Mouse (Mus musculus) mature B cell (primary cell): Measurements from ENCODE around the gene B3gnt2.

ENCODE experiments used
- in situ Hi-C: fragments of 300-500 bp; cut with MboI; formaldehyde crosslinking; loops from 2 replicates; pipeline ENCODE4 v1.14.3; 2019

Gene B3gnt2

DNA sequence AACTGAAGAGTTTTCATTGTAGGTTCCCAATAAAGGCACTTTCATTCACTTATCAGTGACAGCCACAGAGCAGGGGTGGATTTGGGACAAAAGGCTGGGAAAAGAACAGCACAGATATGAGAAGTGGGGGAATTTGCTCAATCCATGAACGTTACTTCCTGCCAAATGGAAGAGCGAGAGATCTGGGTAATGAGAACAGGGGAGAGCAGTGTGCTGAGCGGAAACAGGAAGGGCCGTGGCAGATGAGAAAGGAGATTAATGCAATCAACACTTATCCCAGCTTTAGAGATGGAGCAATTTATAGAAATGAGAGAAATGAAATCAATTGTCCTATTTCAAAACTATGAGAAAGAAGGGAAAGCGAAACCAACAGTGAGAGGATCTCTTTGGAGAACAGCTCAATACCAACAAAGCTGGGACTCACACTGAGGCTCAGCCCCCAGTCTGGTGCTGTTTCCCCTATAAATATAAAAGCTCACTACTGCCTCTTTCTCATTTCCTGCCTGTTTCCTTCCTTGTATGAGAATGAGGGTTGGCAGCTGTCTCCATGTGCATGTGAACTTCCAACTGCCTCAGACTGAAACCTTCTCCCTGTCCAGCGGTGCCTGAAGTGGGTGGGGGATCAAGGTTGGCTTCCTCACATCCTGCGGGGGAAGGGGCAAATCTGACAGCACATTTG, 11.0 kb upstream of the B3gnt2 start:
- in situ Hi-C loops = no loop called here

DNA sequence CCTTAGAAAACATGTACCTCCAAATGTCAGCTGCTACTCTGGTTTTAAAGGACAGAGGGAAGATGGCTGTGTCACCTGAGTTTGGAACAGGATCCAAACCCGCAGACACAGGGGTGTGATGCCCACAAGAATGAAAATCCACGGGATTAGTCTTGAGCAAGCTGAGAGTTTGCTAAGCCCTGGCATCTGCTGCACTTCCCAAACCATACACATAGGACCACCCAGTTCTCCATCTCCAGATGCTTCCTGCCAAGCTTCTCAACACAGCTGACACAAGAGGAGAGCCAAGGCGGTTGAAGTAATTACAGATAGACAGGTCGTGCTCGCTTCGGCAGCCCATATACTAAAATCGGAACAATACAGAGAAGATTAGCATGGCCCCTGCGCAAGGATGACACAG, 7.8 kb upstream of the B3gnt2 start:
- in situ Hi-C loops = no loop called here

DNA sequence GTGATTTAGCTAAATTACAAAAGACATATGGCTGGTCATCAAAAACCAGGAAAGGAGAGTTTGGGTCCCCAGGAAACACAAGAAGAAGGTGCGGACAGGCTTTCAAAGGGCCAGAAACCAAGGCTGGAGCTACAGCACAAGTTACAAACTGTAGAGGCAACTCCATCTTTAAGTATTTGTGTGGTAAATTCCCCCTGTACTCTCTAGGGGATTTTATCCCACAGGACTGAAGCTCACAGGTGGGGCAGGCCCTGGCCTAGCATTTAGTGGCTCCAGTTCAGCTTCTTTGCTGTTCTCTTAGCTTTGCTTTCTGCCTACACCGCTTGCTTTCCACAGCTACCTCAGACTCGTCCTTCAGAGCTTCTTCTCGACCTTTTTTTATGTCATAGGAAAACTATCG, 6.9 kb upstream of the B3gnt2 start:
- in situ Hi-C loops = no loop called here

DNA sequence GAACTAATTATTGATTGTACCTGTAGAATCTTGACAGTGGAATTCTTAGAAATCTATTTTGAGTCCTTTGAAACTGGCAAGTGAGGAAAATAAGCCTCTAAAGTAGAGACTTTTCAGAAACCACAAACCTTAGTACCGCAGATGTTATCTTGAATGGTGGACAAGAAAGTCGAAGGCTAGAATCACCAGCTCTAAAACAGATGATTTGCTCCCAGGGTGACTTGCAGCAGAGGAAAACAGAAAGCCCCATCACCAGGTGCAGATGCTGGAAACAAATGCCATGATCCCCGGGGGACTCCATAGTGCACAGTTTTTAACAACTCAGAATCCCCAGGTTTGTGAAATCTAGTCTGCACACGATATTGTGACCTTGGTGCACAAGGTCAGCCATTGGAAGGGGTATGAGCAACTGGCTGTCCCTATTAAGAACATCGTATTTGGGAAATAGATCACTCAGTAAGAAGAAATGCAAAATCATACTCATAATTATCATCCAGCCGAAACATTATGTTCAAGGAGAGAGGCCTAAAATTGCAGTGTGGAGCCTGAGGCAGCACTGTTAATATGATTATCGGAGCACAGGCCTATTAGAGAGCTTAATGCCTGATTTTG, 5.0 kb upstream of the B3gnt2 start:
- in situ Hi-C loops = no loop called here

DNA sequence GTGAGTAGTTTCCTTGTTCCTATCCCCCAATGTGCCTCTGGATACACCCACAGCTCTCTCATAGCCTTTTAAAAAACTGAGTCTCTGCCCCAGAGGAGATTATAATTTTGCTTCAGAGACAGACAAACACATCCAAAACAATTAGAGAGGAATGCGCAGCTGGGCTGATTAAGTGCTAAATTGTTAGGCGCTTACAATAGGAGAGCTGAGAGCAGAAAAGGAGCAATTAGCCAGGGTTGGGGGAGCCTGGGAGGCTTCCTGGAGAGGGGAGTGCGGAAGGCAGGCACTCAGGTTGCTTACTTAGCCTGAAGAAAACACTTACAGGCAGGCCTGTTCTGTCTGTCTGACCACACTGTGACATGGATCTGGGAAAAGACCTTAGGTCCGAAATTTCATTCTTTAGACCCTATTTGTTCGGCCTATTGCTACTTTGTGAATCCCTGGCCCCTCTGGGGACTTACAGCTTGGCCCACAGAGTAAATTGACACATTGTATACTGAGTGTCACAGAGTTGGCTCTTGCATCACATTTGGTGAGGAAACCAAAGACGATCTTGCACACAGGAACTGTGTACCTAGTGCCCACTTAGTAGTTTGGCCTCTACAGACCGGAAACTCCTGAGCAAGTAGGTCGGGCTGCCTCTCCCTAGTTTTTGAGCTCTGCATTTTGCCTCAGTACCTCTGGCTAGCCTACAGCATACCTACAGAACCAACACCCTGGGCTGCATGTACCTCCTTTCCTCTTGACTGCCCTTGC, 3.7 kb upstream of the B3gnt2 start:
- in situ Hi-C loops = no loop called here

DNA sequence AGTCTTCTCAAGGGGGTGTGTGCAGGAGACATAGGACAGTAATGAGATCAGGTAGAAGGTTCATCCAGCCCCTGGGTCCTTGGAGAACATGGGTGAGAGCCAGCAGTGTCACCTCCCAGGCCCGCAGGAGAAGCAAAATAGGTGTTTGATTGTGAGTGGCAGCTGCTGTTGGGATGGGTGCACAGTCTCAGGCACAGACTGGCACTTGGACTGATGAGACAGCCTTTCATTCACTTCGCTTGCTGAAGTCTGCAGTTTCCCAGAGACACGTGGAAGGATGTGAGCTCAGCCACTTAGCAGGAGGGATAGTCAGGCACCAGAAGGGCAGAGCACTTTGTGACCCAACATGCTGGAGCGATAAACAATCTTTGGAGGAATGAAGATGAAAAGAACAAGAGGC, 2.8 kb upstream of the B3gnt2 start:
- in situ Hi-C loops = no loop called here

DNA sequence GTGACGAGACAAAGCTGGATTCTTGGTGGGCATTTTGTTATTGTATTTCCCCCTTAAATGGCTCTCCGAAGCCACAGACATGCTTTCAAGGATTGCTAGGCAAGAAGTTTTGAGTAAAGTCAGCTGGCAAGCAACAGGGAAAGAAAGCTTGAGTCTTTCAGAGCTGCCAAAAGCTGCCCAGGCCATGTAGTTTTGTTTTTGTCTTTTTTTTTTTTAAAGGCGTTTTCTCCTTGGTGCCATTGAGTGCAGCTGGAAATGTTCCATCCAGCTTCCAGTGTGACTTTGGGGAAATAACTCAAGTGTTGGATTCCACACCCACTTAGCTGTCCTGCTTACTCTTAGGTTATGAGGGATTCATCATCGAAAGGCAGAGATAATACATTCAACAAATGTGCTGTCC, 554 bp upstream of the B3gnt2 start:
- in situ Hi-C loops = no loop called here

DNA sequence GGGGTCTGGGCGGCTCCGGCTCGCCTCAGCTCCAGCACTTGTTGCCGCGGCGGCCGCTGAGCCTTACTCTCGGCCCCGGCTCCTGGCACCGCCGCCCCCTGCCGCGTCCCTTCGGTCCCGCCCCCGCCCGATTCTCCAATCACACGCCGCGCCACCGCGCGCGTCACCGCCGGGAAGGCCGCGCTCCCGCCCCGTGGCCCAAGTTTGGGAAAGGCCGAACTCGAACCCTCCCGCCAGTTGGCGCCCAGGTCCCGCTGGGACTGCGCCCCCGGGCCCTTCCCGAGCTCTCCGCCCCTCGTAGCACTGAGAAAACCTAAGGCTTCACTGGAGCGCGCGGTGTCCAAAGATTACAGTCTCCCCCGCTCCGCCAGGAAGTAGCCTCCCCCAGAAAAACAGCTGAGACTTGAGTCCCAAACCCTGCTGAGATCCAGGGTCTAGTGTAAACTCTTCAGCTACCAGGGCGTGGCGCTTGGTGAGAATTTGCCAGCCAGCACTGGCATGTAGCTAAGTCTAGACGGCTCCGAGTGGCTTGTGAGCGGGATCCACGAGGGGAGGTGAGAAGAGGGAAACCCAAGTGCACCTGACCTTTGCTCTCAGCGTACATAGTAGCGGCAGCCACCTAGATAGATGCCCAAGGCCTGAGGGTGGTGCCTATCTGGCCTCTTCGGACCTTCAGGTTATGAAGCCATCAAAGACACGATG, 977 bp downstream of the B3gnt2 start:
- in situ Hi-C loops = no loop called here

DNA sequence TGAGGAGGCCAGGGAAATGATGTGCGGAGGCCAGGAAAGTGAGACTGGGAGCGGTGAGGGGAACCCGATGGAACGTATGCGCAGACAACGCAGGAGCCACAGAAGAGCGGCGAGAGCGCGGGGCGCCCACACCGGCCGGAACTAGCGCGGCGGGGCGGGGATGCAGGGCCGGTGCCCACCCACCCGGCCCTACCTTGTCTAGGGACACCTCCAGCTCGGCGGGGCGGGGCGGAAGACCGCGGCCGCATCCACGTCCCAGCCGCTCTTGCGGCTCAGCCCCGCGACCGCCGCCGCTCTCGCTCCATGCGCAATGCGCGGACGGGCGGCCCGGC, 1.5 kb downstream of the B3gnt2 start:
- in situ Hi-C loops = no loop called here

DNA sequence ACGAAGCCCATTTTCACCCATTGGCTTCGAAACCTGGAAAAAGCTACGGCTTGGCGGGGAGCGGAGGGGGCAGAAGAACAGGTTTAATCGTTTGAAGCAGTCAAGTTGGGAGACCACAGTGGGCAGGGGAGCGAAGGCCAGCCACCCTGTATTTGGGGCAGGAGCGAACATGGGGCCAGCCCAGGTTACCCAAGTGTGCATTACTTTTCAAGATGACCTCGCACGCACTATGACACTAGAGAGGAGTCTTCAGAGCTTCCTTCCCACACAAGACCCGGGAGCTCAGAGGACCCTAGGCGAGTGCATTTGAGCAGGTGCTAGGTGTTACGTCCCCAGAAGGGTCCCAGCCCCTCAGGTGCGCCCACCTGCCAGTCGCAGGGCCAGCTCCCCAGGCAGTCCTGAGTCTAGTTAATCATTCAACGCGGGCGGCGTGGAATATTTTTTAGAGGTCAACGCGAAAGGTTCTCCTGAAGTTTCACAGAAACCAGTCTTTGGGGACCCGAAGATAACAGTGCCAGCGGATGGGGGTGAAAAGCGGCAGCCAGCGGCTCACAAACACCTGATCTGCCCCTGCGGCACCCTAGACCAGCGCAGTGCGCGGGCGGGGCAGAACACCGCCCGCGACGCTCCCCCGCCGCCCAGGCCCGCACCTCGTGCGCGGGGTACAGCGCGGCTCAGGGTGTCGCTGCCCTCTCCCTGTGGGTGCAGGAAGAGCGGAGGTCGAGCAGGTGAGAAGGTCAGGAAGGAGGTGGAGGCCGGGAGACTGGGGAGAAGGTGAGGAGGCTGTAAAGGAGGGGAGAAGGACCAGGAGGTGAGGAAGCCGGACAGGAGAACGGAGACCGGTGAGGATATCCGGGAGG, 2.1 kb downstream of the B3gnt2 start:
- in situ Hi-C loops = no loop called here

DNA sequence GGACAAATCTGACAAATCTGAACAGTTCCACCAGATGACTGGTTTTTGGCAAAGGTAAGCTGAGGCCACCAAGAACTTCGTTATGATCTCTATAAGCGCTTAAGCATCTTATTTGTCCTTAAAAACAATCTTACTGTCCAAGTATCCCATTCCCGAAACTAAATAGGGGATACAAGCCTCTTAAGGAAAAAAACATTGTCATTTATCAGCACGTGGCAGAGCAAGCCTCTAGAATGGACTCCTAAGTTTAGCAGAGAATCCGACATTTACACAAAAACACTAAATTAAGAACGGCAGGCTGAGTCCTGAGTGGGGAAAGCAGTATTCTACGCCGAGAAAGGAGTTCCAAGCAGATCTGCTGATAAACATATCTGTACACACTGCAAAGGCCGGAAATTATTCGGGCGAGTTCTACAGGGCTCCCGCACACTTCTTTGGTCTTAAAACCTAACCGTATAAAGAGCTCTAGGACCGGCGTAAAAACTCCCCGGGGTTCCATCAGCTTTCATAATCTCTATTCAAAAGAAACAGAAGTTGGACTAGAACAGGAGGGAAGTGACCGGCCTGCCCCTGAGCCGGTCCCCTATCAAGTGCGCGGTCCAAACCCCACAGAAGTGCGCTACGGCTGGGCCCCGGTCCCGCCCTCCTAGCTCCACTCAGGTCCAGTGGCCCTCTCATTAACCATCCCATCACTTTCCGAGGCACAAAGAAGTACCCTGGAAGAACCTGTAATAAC, 2.9 kb downstream of the B3gnt2 start:
- in situ Hi-C loops = no loop called here

DNA sequence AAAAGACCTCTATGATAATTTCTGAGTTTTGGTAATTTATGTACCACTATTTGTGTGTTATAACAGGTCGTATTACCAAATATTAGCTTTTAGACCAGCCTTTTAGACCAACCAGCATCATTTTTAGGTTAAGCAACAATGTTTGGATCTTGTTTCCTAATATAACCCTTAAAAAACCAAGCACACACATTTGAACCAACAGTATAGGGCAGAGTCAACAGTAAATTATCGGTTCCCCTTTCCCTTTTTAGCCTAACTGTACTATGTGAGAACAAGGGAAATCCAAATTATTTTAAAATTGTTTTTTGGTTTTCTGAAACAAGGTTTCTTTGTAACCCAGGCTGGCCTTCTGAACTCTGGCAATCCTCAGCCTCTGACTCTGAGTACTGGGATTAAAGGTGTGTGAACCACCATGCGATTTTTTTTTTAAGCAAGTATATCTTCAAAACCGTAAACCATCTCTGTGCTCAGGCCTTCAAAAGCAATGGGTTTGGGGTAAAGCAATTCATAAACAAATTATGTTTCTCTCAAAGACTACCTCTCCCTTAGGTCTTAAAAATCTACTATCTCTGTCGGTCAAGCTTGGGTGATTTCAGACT, 3.6 kb downstream of the B3gnt2 start:
- in situ Hi-C loops = no loop called here

DNA sequence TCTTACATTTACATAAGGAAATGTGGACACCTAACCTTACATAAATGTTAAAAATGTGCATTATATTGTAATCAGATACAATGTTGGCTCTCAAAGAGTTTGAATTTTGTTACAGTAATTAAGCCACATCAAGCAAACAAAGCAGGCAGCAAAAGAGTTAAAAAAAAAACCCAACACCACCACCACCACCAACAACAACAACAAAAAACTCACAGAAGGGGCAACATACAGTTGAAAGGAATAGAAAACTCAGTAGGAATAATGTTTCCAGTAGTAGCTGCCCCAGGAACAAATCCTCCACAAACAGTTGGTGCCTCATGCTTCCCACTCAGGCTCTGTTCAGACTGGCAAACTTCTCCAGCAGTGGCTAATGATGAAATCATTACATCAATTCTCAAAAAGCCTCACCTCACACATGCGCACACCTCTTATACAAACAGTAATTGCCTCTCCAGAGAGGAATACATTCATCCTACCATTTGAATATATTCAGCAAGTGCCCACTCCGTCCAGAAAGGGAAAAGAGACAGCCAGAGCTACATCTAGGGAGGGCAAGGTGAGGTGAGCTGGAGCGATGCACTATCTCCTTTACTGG, 4.3 kb downstream of the B3gnt2 start:
- in situ Hi-C loops = no loop called here

DNA sequence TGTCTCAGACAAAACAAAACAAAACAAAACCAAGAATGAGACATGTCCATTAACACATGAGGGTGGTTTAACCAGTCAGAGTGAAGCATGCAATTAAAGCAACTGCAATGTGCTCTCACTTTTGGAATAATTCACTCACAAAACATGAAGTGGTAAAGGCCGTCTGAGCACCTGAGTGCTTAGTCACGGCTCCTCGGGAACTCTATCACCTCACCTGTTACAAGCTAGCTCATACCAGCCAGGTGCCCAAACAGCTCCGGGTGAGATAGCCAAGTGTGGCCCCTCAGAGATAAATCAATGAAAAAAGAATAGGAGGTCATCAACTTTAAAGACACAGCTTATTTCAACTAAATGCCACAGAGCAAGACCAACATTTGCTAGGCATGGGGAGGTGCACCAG, 6.2 kb downstream of the B3gnt2 start:
- in situ Hi-C loops = no loop called here

DNA sequence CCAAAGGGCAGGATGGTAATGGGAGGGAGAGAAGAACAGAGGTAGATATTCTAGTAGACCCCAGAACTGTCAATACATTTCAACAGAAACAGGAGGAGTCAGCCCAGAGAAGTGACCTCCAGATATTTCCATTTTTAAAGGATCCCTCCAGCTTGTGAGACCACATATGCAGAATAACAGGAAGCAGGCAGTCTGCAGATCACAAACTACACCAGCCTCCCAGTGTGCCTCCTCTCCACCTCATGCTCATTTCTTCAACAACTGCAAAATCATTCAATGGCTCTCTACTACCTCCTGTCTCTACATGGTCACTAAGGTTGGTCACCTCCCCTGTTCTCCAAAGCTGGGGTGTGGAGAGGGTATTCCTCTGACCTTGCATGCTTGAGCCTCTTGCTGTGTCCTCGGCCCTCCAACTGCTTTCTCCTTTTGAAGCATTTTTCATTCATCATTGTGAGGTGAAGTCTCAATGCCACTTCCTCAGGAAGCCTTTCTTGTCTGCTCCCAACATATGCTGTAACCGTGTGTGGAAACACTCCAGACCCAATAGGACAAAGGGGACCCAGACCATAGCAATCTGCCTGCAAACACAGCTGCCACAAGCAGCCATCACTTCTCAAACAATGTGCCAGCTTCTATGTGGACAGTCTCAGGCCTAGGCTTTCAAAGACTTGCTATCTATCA, 7.1 kb downstream of the B3gnt2 start:
- in situ Hi-C loops = no loop called here

DNA sequence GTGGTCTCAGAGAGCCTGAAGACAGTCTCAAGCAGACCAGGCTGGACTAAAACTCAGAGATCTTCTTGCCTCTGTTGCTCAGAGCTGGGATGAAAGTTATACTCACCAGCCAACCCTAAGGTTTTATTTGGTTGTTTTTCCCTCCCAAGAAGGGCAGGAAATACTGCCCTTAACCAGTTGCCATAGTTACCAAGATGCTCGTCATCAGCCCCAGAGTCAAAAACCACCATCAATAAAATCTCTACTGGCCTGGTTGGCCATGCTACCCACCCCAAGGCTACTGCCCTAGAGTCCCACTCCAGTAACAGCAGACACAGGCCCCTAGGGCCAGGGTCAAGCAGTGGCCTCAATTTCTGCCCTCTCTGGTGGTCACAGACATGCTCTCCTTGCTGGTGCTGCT, 8.3 kb downstream of the B3gnt2 start:
- in situ Hi-C loops = no loop called here

DNA sequence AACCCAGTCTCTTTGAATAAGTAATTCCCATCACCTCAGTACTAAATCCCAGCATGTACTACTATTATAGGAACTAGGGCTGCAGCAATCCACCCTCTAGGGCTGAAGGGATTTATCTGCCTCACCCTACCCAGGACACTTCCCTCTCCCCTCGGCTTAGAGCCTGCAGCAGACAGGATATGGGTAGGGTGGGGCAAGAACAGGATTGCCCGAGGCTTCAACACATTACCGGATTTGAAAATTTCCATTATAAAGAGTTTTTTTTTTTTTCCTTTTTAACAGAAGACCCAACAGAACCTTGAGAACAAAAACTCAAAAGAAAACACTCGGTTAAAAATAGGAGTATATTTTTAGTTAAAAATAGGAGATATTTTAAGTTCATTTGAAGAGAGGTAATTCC, 9.3 kb downstream of the B3gnt2 start:
- in situ Hi-C loops = no loop called here

DNA sequence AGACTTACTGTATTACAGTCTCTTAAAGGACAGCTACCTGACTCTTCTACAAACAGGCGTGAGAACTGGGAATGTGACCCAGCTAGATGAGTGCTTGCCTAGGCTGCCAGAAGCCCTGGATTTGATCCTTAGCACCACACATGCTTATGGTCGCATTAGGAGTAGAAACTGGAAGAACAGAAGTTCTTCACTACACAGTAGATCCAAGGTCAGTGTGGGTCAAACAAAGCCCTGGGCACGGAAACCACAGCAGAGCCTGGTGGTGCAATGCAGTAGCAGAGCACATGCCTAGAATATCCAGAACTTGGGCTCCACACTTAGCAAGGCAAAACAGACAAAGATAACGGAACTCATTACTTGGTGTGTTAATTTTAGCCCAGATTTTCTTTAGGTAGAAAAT, 10.7 kb downstream of the B3gnt2 start:
- in situ Hi-C loops = no loop called here

DNA sequence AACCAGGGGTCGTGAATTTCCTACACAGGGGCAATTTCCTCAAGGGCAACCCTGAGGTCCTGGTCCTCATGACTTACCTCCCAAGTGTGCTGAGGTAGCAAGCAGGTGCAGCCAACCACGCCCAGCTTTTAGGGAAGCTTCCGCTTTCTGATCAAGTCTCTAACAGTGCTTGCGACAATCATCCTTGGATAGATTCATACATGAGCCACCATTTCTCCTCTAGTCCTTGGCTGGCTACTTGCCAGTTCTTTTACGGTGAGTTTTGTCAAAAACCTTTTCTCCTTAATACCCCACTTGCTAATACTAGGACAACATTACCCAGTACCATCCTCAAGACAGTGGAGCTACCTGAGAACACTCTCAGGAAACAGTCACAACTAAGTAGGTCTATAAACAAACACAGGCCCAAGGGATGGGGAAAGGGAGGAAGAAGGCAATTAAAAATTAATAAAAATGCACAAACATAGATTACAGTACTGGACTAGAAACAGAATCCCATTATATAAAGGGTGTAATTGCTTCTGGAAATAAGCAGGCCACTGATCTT, 12.0 kb downstream of the B3gnt2 start:
- in situ Hi-C loops = no loop called here
